In genomic region chr7:29383255-29383654, GRCm38 (mm10) we compare ENCODE assay signal across 8 mouse cellular contexts.
DNase-seq lines count a peak whose midpoint lies in the region; ATAC-seq and TF ChIP-seq lines count a peak whose summit lies in the region.

No protein-coding gene starts in this region.

- H3K4me2 ChIP-seq in intestine, embryonic 15.5 days (replicated peaks), result no peak overlapping the region
- H3K4me2 ChIP-seq in midbrain, embryonic 14.5 days (ENCODE audit: low read length), result no peak overlapping the region

- peak; percentile 64 for ATAC-seq in intestine, embryonic 15.5 days
- peak; percentile 50; the same call in 1 of the 2 replicates for ATAC-seq in midbrain, embryonic 14.5 days (ENCODE audit: low FRiP score, low TSS enrichment)
- no peak for ATAC-seq in activated CD4-positive, CD25-positive, alpha-beta regulatory T cell, adult 4 months

- DNase-seq in adrenal gland, adult (ENCODE audit: inconsistent age in 2 of 2, low spot score in 1 of 2), result peak; percentile 77 to 92
- DNase-seq in cerebellum, postnatal 4 days (ENCODE audit: low spot score in 2 of 2), result peak; percentile 84 to 92
- DNase-seq in gastrocnemius, postnatal 25 days, result peak; percentile 60
- DNase-seq in limb, embryonic 10.5 days (ENCODE audit: low spot score), result peak; percentile 95
- DNase-seq in midbrain, embryonic 14.5 days, result peak; percentile 94

- TF ChIP-seq CTCF in small intestine, adult 2 months (IDR thresholded peaks at IDR 0.05; ENCODE audit: extremely low read depth, insufficient read length, insufficient replicate concordance, low read depth, low read length), result peak; percentile 94

- no peaks in the 10 kb centered on the region for H3K27me3 ChIP-seq in intestine, embryonic 15.5 days (replicated peaks)
- no peaks in the 10 kb centered on the region for H3K27me3 ChIP-seq in limb, embryonic 10.5 days (ENCODE audit: low read depth, poor library complexity, severe bottlenecking)
- no peaks in the 10 kb centered on the region for H3K27me3 ChIP-seq in midbrain, embryonic 14.5 days (ENCODE audit: control insufficient read depth, insufficient read depth, low read length)
- H3K27me3 ChIP-seq in small intestine, adult 2 months (ENCODE audit: control insufficient read depth, insufficient read depth, low read length), result no peaks in the 10 kb centered on the region

- no peaks in the 10 kb centered on the region for H3K9me3 ChIP-seq in intestine, embryonic 15.5 days
- H3K9me3 ChIP-seq in limb, embryonic 10.5 days (replicated peaks), result no peaks in the 10 kb centered on the region
- H3K9me3 ChIP-seq in midbrain, embryonic 14.5 days (ENCODE audit: control insufficient read depth, low read length), result no peaks in the 10 kb centered on the region

- H3K9ac ChIP-seq in intestine, embryonic 15.5 days, result no peak overlapping the region
- H3K9ac ChIP-seq in midbrain, embryonic 14.5 days (replicated peaks; ENCODE audit: low read length), result no peak overlapping the region

- no peak overlapping the region for H3K4me3 ChIP-seq in intestine, embryonic 15.5 days (replicated peaks)
- H3K4me3 ChIP-seq in limb, embryonic 10.5 days, result no peak overlapping the region
- no peak overlapping the region for H3K4me3 ChIP-seq in midbrain, embryonic 14.5 days (replicated peaks; ENCODE audit: low read depth, low read length)
- H3K4me3 ChIP-seq in small intestine, adult 2 months (ENCODE audit: low read depth, low read length), result no peak overlapping the region

- peaks cover 41% of the 10 kb centered on the region for H3K36me3 ChIP-seq in intestine, embryonic 15.5 days
- H3K36me3 ChIP-seq in limb, embryonic 10.5 days, result peaks cover 74% of the 10 kb centered on the region
- H3K36me3 ChIP-seq in midbrain, embryonic 14.5 days (ENCODE audit: control insufficient read depth, insufficient read depth, low read length), result peaks cover 45% of the 10 kb centered on the region
- H3K36me3 ChIP-seq in small intestine, adult 2 months (ENCODE audit: control insufficient read depth, insufficient read depth, low read length), result peaks cover 65% of the 10 kb centered on the region

- TF ChIP-seq POLR2A in small intestine, adult 2 months (IDR thresholded peaks at IDR 0.05; ENCODE audit: low read depth, low read length), result no peak

- H3K4me1 ChIP-seq in intestine, embryonic 15.5 days (replicated peaks), result no peaks in the 10 kb centered on the region
- 0 out of 2 replicates have a peak, but pooled peaks cover 6% of the 10 kb centered on the region for H3K4me1 ChIP-seq in limb, embryonic 10.5 days
- no peaks in the 10 kb centered on the region for H3K4me1 ChIP-seq in midbrain, embryonic 14.5 days (ENCODE audit: control insufficient read depth, insufficient read depth, low read length)
- H3K4me1 ChIP-seq in small intestine, adult 2 months (ENCODE audit: control insufficient read depth, insufficient read depth, insufficient read length, low read length), result no peaks in the 10 kb centered on the region

- H3K27ac ChIP-seq in intestine, embryonic 15.5 days, result no peak overlapping the region
- peak overlapping the region; percentile 32 for H3K27ac ChIP-seq in limb, embryonic 10.5 days
- no peak overlapping the region for H3K27ac ChIP-seq in midbrain, embryonic 14.5 days (replicated peaks; ENCODE audit: low read depth, low read length)
- H3K27ac ChIP-seq in small intestine, adult 2 months (ENCODE audit: insufficient read depth, low read depth, low read length), result no peak overlapping the region

- WGBS in intestine, embryonic 15.5 days, result 27% methylated on average over 10 of the region's 10 CpGs
- 28% methylated on average over 10 of the region's 10 CpGs for WGBS in limb, embryonic 10.5 days
- 24% methylated on average over 10 of the region's 10 CpGs for WGBS in midbrain, embryonic 14.5 days
- WGBS in small intestine, adult 2 months, result 37% methylated on average over 10 of the region's 10 CpGs
